Mouse (Mus musculus) yolk sac, embryonic 10.5 days (tissue): ENCODE results near the gene Usp16.
A peak's percentile ranks its signal among the peaks of the same experiment; 100 is the strongest.

ENCODE experiments used
- DNase-seq: peaks from one replicate; pipeline ENCODE4 v3.0.0-alpha.2; 2017; ENCODE audit warnings: low spot score

The Usp16 gene

DNA sequence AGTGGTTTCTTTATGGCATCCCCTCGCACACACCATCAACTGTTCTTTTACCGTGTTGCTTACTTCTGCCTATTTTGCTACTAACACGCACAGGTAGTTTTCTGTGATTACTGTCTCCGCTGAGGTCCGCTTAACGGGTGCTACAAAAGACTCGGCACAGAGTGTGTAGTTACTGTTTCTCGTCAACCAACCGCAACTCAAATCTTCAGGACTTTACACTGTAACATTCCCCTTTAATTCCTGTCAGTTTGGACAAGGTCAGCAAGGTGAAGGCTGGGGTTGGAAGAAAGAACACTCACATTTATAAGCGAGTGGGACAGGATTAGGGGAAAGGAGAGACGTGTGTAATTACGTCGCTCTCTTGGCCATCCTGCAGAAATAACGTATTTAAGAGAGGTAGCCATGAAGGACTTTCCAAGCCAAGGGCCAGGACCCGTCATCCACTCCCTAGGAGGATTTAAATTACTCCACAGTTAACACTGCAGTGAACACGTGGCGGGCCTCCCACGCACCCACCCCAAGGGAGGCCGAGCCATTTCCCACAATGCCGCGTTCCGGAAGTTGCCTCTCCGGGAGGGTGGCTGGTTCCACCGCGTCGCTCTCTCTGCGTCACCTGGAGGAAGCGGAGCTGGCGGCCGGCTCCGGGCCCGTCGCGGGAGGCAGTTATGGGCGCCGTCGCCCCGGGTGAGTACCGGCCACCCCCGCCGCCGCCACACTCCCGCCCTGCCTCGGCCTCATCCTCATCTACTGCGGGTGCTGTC lies at the start of gene Usp16:
Gene Usp16 (plus strand): TSS at position 285 of the 761 bp plus-strand sequence.
- DNase-seq, result peak; percentile 89

- DNase-seq, result peak; percentile 6
Measured at GRCm38 (mm10) chr16:87405001-87405400, 49.5 kb upstream of the Usp16 start.

DNA sequence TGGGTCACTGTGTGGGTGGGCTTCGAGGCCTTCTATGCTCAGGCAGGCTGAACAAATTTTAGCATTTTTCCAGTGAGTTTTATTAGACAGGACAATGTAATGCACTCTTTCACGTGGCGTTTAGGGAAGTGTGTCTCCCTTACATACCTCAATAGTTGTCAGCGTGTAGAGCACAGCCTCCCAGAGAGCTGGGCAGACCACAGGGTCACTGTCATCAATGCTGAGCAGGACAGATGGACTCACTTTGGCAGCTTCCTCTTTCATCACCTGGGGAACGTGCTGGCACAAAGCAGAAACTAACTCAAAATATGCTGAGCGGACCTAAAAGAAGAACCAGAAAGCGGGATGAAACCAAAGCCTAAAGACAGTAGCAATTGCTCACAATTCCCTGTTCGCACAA lies 33.8 kb upstream of the Usp16 start:
- DNase-seq, result no peak

DNA sequence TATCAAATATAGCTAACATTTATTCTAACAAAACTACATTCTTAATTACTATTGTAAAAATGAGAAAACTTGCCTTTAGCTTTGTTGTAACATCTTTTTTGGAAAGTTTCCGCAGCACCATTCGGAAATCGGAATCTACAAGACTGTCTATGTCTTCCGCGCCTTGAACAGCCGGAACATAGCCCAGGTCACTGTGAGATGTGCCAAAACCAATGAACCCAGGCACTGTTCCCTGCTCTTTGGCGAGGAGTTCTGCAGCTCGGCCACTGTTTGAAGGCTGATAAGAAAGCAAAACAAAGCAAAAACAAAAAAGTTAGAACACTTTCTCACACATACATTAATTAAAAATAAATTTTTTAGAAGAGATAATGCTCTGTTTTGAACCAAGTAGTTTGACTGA lies 27.0 kb upstream of the Usp16 start:
- no peak for DNase-seq

GRCm38 (mm10) chr16:87432033-87432814 lies 22.3 kb upstream of the Usp16 start, which contains the start of gene Ltn1:
Gene Ltn1, minus strand, starts transcription at chr16:87432612.
- peak; percentile 99 for DNase-seq

GRCm38 (mm10) chr16:87434266-87434665 lies 20.2 kb upstream of the Usp16 start:
- DNase-seq, result peak; percentile 21

- DNase-seq, result no peak
Measured at GRCm38 (mm10) chr16:87434946-87435345, 19.6 kb upstream of the Usp16 start.

- peak; percentile 45 for DNase-seq
Measured at GRCm38 (mm10) chr16:87435411-87436205, 18.9 kb upstream of the Usp16 start.

DNA sequence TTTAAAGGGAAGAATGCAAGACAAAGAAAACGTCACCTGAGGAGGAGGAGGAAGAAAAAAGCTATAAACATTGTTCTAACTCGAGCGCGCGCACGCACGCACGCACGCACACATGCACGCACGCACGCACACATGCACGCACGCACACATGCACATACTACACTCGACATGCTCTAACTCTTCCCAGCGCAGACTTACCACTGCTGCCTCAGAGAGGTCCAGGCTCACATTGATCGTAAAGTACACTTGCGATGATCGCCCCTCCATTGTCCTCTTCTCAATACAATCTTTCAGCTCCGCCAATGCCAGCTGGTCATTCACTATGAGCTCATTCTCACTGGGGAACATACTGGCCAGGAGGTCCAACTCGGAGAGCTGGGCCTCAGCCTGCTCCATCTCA lies 17.4 kb upstream of the Usp16 start:
- DNase-seq, result no peak

DNA sequence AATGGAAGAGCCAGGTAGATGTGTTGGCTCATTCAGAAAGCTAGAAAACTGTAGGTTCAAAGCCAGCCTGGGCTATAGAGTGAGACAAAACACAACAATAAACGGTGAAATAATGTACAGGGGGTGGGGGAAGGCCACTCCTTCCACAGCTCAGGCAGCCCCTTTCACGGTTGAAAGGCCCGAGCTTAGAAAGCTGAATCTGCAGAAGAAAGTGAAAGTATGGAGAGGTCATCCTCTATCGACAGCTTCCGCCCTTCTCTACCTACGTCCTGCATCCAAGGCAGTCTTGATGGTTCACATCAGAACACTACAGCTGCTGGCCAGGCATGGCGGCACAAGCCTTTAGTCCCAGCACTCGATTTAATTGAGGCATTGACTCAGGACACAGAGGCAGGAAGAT lies 15.8 kb upstream of the Usp16 start:
- DNase-seq, result no peak

- peak; percentile 94 for DNase-seq
Measured at GRCm38 (mm10) chr16:87440184-87440686, 14.3 kb upstream of the Usp16 start, which contains the start of gene Rwdd2b. Gene Rwdd2b, minus strand, starts transcription at chr16:87440573.

DNA sequence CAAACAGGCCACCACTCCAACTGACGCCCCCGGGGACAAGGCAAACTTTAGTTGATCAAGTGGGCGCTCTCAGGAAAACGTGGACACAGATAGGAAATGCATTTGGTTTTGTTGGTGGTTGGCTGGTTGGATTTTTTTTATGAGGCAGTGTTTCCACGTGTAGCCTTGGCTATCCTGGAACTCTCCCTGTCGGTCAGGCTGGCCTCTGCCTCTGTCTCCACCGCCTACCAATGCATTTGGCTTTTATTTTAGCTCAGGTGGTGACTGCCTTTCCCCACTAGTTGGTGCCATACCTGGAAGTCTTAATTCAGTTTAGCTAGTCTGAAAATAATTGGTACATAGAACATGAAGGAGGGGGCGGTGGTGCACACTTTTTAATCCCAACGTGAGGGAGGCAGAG lies 13.4 kb upstream of the Usp16 start:
- DNase-seq, result peak; percentile 25

DNA sequence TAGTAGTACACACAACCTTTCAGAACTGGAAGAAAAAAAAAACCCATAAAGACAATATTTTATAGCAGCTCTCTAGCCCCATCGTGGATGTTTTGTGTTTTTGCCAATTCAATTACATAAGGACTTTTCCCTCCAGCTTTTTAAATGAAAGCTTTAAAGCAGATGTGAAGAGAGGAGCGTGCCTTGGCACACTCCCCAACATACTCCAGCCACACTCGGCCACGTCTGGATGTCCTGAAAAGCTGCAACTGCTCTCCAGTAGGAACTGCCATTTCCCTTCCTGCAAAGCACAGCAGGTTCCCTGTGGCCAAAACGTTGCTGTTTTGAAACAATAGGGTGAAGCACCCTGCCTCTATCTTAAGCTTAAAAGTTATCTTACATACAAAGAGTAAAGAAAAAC lies 12.2 kb upstream of the Usp16 start:
- no peak for DNase-seq

DNA sequence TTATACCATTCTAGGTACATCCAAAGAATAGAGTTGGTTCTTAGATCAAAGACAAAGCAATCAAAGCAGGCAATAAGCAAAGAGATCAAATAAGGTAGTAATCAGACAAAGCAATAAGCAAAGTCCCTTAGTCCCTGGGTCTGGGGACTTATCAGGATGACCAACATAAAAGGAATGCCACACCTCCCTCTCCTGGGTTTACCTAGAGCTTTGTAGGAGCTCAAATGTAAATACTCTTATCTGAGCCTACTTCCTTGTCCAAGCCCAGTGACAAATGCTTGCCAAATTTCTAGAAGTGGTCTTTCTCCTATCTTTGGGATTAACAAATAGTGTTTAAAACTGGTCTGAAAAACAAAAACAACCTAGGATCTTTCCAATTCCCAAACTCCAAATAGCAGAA lies 11.3 kb upstream of the Usp16 start:
- peak; percentile 45 for DNase-seq

- no peak for DNase-seq
Measured at GRCm38 (mm10) chr16:87444071-87444470, 10.4 kb upstream of the Usp16 start.

- no peak for DNase-seq
Measured at GRCm38 (mm10) chr16:87445110-87445509, 9.4 kb upstream of the Usp16 start.

- no peak for DNase-seq
Measured at GRCm38 (mm10) chr16:87445528-87445927, 9.0 kb upstream of the Usp16 start.

DNA sequence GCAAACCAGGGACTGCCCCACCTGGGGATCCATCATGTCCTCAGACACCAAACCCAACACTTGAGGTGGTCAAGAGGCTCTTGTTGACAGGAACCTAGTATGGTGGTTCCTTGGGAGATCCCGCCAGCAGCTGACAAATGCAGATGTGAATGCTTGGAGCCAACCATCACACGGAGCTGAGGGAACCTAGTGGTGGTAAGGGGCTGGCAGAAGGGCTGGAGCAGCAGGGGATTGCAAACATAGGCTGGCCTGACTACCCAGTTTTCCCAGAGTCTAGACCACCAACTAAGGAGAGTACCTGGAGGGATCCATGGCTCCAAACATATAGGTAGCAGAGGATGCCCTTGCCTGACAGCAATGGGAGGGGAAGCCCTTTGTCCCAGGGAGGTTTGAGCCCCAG lies 1.3 kb upstream of the Usp16 start:
- no peak for DNase-seq

DNA sequence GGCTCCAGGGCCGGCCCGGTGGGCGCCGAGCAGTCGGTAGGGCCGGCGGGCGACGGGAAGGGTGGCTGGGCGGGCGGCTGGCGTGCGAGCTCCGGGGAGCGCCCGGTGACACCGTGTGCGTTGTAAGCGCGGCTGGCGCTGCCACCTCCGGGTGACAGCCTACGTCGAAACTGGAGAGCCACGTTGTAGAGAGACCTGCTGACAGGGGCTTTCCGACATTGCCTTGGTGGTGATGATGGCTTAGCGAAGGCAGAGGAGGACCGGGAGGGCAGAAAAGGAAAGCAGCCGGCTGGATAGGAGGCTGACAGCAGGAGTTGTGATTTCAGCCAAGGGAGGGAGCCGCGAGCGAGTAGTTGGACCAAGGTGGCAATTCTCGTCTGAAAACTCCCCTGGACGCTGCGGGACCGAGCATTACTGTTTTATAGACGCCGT lies 693 bp downstream of the Usp16 start:
- no peak for DNase-seq

- no peak for DNase-seq
Measured at GRCm38 (mm10) chr16:87458752-87459151, 4.2 kb downstream of the Usp16 start.

DNA sequence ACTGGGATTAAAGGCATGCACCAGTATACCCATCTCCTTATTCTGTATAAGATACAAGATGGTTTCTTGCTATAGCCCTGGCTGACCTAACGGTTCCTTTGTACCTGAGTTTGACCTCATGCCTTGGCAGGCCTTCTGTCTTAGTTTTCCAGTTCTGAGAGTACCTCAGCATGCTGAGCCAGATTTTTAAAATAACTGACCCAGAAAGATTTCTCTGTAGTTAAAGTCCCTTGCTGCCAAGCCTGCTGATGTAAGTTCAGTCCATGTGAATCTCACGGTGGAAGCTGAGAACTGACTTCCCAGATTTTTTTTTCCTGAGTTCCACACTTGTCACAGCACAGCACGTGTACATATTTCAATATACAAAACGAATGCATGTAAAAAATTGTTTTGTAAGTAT lies 16.1 kb downstream of the Usp16 start:
- DNase-seq, result no peak

DNA sequence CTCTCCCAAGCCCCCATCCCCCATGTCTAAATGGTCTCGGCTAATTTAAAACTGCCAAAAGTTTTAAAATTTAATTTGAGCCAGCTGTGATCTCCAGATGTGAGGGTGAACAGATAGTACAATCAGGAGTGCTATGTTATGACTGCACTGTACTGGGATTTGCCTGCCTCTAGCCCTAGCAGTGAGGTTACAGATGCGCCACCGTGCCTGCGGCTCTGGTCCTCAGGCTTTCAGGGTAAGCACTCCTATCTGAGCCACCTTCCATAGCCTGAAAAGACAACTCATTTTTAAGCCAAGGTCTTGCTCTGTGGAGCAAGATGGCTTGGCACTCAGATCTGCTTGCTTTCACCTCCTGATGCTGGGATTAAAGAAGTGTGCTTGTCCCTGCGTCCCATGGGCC lies 29.9 kb downstream of the Usp16 start:
- no peak for DNase-seq
